Mouse (Mus musculus): Measurements from ENCODE around the gene Mia.

The Mia gene

GRCm38 (mm10) chr7:27160921-27161320 is 20.0 kb downstream of the Mia start:
- DNase-seq (ENCODE audit: low read depth, low spot score), result no peak

- peak; percentile 82 for DNase-seq (ENCODE audit: low read depth, low spot score)
These were observed 21.1 kb downstream of the Mia start for GRCm38 (mm10) chr7:27159882-27160281.

- DNase-seq (ENCODE audit: low read depth, low spot score), result no peak
These were observed 21.7 kb downstream of the Mia start for GRCm38 (mm10) chr7:27159256-27159655.

- DNase-seq (ENCODE audit: low read depth, low spot score), result no peak
These were observed 22.8 kb downstream of the Mia start for GRCm38 (mm10) chr7:27158171-27158570.

- DNase-seq (ENCODE audit: low read depth, low spot score), result peak; percentile 58
These were observed 25.0 kb downstream of the Mia start for GRCm38 (mm10) chr7:27156005-27156404.

GRCm38 (mm10) chr7:27153205-27153764 is 27.7 kb downstream of the Mia start, which contains the start of gene Cyp2t4:
Cyp2t4 (plus strand) TSS chr7:27153714.
- no peak for DNase-seq (ENCODE audit: low read depth, low spot score)

- DNase-seq (ENCODE audit: low read depth, low spot score), result no peak
These were observed 44.5 kb downstream of the Mia start for GRCm38 (mm10) chr7:27136410-27136996.

GRCm38 (mm10) chr7:27133757-27134156 is 47.2 kb downstream of the Mia start:
- DNase-seq (ENCODE audit: low read depth, low spot score), result no peak

- DNase-seq (ENCODE audit: low read depth, low spot score), result no peak
These were observed 47.8 kb downstream of the Mia start for GRCm38 (mm10) chr7:27133156-27133555.

GRCm38 (mm10) chr7:27132588-27132987 is 48.4 kb downstream of the Mia start:
- peak; percentile 32 for DNase-seq (ENCODE audit: low read depth, low spot score)

- DNase-seq (ENCODE audit: low read depth, low spot score), result no peak
These were observed 49.6 kb downstream of the Mia start for GRCm38 (mm10) chr7:27131387-27131786.

- DNase-seq (ENCODE audit: low read depth, low spot score), result no peak
These were observed 50.2 kb downstream of the Mia start for GRCm38 (mm10) chr7:27130521-27131370.

GRCm38 (mm10) chr7:27129811-27130210 is 51.1 kb downstream of the Mia start:
- DNase-seq (ENCODE audit: low read depth, low spot score), result no peak

All from telencephalon, adult 2 months (tissue).